Mouse (Mus musculus) limb, embryonic 13.5 days (tissue): Measurements from ENCODE around the gene Ints5. TPM values are rescaled to one million over a fixed set of nuclear protein-coding genes. Genes with fewer than 3 reads are reported as not detected.
"Not testable (repeated sequence)": the region's sequence is repeated elsewhere in the genome, so short reads cannot be mapped to it uniquely, and the experiment has no call there.

ENCODE experiments used
- ATAC-seq: fragments of 200-750 bp; cut with Nextera tagmentation; 2 replicates; pipeline ENCODE4 v1.8.0; 2017; ENCODE audit warnings: low read depth, moderate number of reproducible peaks, moderate TSS enrichment; ENCODE audit not compliant: low FRiP score
- H3K27ac ChIP-seq: fragments of 300-500 bp; sonication (generic); 2 replicates; pipeline ENCODE4 v1.5.1; 2015; ENCODE audit warnings: inconsistent platforms, mild to moderate bottlenecking, moderate library complexity
- H3K27me3 ChIP-seq: fragments of 300-500 bp; sonication (generic); 2 replicates; pipeline ENCODE4 v1.6.1; 2015; ENCODE audit warnings: mild to moderate bottlenecking, inconsistent platforms
- H3K36me3 ChIP-seq: fragments of 300-500 bp; sonication (generic); 2 replicates; pipeline ENCODE4 v1.6.1; 2015; ENCODE audit warnings: inconsistent platforms, mild to moderate bottlenecking, moderate library complexity
- H3K4me1 ChIP-seq: fragments of 300-500 bp; sonication (generic); 2 replicates; pipeline ENCODE4 v1.6.1; 2015; ENCODE audit warnings: inconsistent platforms
- H3K4me2 ChIP-seq: fragments of 300-500 bp; sonication (generic); replicated peaks from 2 replicates; pipeline ENCODE4 v1.6.1; 2015; ENCODE audit warnings: inconsistent platforms, mild to moderate bottlenecking, moderate library complexity
- H3K4me3 ChIP-seq: fragments of 300-500 bp; sonication (generic); 2 replicates; pipeline ENCODE4 v1.5.1; 2015; ENCODE audit warnings: moderate library complexity, mild to moderate bottlenecking, inconsistent platforms
- H3K9ac ChIP-seq: fragments of 300-500 bp; sonication (generic); 2 replicates; pipeline ENCODE4 v1.6.1; 2015; ENCODE audit warnings: mild to moderate bottlenecking, inconsistent platforms
- H3K9me3 ChIP-seq: fragments of 300-500 bp; sonication (generic); 2 replicates; pipeline ENCODE4 v1.6.1; 2016; ENCODE audit warnings: inconsistent platforms
- WGBS: fragments of 180-500 bp; shearing (Covaris S2); methylation state at CpG from one replicate; pipeline ENCODE4 v1.1.7; 2015; 5-methylcytosine and 5-hydroxymethylcytosine counted together
- polyA plus RNA-seq: library from polyadenylated mRNA; unstranded; fragments of >200 nt; fragmentation: Nextera tagmentation; extraction: Ambion mirVana; gene quantifications from 2 replicates; pipeline ENCODE4 v1.2.1, GENCODE M21; 2015

Ints5 gene
- polyA plus RNA-seq, 1 experiment from 2014 or later, result 43.3 TPM

DNA sequence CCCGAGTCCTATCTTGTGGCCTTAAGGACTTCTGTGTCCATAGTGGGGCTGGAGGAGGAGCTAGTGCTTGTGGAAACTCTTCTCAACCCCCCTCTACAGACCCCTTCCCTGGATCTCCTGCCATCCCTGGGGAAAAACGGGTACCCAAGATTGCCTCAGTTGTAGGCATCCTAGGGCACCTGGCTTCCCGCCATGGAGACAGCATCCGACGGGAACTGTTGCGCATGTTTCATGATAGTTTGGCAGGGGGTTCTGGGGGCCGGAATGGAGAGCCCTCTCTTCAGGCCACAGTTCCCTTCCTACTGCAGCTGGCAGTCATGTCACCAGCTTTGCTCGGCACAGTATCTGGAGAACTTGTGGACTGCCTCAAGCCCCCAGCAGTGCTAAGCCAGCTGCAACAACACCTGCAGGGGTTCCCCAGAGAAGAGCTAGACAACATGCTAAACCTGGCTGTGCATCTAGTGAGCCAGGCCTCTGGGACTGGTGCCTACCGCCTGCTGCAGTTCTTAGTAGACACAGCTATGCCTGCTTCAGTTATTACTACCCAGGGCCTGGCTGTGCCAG, 2.7 kb downstream of the Ints5 start:
- Histone ChIP-seq H3K4me3 (no peak overlapping the region), H3K27me3 (no peaks in the 10 kb centered on the region), H3K27ac (no peak overlapping the region), H3K9me3 (no peaks in the 10 kb centered on the region), H3K4me1 (peaks cover 45% of the 10 kb centered on the region), H3K36me3 (peaks cover 37% of the 10 kb centered on the region), H3K4me2 (no peak overlapping the region), H3K9ac (peak overlapping the region; percentile 25; the same call in 1 of the 2 replicates)
- WGBS, result 91% methylated on average over 9 of the region's 9 CpGs
- ATAC-seq, result no peak

DNA sequence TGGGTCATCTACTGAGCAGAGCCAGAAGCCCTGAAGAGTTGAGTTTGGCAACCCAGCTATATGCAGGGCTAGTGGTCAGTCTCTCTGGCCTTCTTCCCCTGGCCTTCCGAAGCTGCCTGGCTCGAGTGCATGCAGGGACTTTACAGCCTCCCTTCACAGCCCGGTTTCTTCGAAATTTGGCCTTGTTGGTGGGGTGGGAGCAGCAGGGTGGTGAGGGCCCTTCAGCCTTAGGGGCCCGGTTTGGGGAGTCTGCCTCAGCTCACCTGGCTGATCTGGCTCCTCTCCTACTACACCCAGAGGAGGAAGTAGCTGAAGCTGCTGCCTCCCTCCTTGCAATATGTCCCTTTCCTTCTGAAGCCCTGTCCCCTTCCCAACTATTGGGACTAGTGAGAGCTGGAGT, 3.4 kb downstream of the Ints5 start:
- H3K9me3 ChIP-seq, ATAC-seq, H3K27me3 ChIP-seq, H3K4me3 ChIP-seq, H3K4me2 ChIP-seq, H3K27ac ChIP-seq: not testable (repeated sequence)
- peak overlapping the region; percentile 72; the same call in 1 of the 2 replicates for H3K9ac ChIP-seq
- peaks cover 45% of the 10 kb centered on the region for H3K4me1 ChIP-seq
- WGBS, result 79% methylated on average over 5 of the region's 5 CpGs
- H3K36me3 ChIP-seq, result peaks cover 31% of the 10 kb centered on the region

DNA sequence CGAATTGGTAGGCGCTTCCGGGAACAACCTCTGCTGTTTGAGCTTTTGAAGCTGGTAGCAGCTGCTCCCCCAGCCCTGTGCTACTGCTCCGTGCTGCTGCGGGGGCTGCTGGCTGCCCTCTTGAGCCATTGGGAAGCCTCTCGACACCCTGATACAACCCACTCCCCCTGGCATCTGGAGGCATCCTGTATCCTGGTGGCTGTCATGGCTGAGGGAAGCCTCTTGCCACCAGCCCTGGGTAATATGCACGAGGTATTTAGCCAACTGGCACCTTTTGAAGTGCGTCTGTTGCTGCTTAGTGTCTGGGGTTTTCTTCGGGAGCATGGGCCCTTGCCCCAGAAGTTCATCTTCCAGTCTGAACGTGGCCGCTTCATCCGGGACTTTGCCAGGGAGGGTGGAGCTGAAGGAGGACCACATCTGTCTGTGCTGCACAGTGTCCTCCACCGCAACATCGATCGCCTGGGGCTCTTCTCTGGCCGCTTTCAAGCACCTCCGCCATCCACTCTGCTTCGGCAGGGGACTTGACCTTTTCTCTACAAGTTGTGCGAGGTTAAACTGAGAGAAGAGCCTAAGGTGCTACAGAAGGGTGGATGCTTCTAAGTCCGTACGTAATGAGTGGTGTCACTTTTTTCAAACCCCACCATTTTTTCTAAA, 4.5 kb downstream of the Ints5 start:
- H3K27ac ChIP-seq, result peak overlapping the region; percentile 90
- not testable (repeated sequence) for H3K9me3 ChIP-seq, H3K27me3 ChIP-seq
- H3K36me3 ChIP-seq, result peaks cover 38% of the 10 kb centered on the region
- peak; percentile 43 for ATAC-seq
- WGBS, result 19% methylated on average over 21 of the region's 21 CpGs
- peak overlapping the region; percentile 80 for H3K4me2 ChIP-seq
- H3K9ac ChIP-seq, result peak overlapping the region; percentile 72
- H3K4me3 ChIP-seq, result peak overlapping the region; percentile 93
- peaks cover 45% of the 10 kb centered on the region for H3K4me1 ChIP-seq

DNA sequence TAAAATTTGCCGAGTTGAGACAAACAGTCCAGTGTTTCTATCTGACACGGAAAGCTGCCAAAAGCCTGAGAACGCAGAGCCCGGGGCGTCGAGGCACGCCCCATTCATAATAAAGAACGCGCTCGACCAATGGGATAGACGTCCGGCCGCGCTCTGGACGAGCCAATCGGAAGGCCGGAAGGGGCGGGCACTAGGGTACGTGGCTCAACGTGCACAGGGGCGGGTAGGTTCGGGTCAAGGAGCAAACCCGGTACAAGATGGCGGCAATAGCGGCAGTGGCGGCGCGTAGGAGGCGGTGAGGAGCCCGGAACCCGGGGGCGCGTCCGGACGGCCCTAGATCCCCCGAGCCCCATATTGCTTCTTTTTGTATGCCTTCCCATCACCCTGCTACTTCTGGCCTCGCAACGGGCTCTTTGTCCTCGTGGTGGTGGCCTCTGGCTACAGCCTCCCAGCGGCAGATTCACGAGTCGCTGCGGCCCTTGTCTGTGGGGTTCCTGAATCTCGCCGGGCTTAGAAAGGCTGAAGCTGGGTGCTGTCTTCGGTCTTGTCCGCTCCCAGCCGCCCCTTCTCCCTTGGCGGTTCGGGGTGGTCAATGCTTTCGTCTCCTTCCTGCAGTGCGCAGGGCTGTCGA, 5.2 kb downstream of the Ints5 start, which contains the start of gene Ganab:
Gene Ganab (plus strand): TSS at position 207 of the 631 bp plus-strand sequence.
- Histone ChIP-seq H3K4me2 (peak within 1 kb of the TSS; percentile 80), H3K27ac (peak within 1 kb of the TSS; percentile 91), H3K4me1 (peaks cover 45% of the 10 kb centered on the region), H3K9me3 (no peaks in the 10 kb centered on the region), H3K4me3 (peak within 1 kb of the TSS; percentile 93), H3K27me3 (no peaks in the 10 kb centered on the region), H3K9ac (peak within 1 kb of the TSS; percentile 97), H3K36me3 (peaks cover 43% of the 10 kb centered on the region)
- WGBS, result under 1% methylated on average over 53 of the region's 53 CpGs
- ATAC-seq, result peak; percentile 99

DNA sequence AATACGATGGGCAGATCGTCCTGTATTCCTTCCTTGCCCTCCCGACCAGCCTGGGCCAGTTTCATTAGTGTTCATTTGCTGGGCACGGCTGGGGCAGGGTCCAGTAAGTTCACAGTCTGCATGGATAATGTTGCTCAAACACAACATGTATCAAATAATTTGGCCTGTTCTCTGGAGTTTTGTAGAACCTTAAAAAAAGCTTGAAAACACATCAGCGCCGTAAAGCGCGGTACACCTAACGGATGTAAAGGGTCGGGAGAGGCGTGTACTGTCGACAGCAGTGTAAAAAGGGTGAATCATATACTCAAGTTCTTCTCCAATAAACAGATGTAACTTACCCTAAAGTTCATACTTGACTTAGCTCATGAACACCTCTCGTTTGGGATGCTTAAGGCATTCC, 5.8 kb downstream of the Ints5 start:
- Histone ChIP-seq H3K36me3 (peaks cover 48% of the 10 kb centered on the region), H3K9ac (peak overlapping the region; percentile 97), H3K4me2 (peak overlapping the region; percentile 80), H3K4me3 (peak overlapping the region; percentile 93), H3K27me3 (no peaks in the 10 kb centered on the region), H3K27ac (peak overlapping the region; percentile 91), H3K9me3 (no peaks in the 10 kb centered on the region), H3K4me1 (peaks cover 43% of the 10 kb centered on the region)
- ATAC-seq, result no peak
- WGBS, result 9% methylated on average over 13 of the region's 13 CpGs

DNA sequence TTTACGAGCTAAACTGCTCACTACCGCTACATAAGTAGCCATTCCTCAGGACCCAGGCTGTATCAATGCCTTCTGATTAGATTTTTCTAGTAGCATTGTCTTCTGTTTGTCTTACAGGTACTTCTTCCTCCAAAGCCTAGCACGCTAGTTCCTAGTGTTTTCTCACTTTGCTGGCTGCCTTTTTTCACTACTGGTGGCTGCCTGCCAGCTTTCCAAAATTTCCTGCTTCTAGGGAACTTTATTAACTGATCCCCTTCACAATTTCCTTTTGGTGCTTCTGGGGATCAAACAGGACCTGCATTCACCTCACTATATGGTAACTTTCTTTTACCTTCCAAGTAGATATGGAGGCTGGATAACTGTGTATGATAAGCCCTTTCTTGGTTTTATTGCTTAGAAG, 6.3 kb downstream of the Ints5 start:
- H3K4me1 ChIP-seq, result peaks cover 38% of the 10 kb centered on the region
- no peaks in the 10 kb centered on the region for H3K27me3 ChIP-seq
- H3K4me3 ChIP-seq, result peak overlapping the region; percentile 93
- H3K9ac ChIP-seq, result peak overlapping the region; percentile 97
- peaks cover 53% of the 10 kb centered on the region for H3K36me3 ChIP-seq
- no peak overlapping the region for H3K27ac ChIP-seq
- H3K9me3 ChIP-seq, result no peaks in the 10 kb centered on the region
- WGBS, result 33% methylated on average over 3 of the region's 3 CpGs
- peak overlapping the region; percentile 80 for H3K4me2 ChIP-seq
- no peak for ATAC-seq

DNA sequence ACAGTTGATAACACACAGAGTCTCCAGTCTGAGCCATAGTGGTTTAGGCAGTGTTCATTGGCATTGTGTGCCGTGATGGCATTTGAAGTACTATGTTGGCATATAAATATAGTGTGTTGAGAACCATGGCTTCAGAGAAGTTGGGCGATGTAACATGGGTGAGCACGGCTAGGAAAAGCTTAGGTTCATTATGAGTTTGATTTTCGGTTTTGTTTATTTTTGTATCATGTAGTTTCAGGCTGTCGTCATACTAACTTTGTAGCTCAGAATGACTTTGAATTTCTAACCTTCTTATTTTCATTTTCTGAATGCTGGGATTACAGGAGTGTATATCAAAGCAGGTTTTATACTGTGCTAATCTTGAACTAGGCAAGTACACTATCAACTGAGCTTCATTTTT, 10.6 kb downstream of the Ints5 start:
- Histone ChIP-seq H3K27me3 (no peaks in the 10 kb centered on the region), H3K9me3 (no peaks in the 10 kb centered on the region), H3K4me3 (no peak overlapping the region), H3K4me2 (no peak overlapping the region), H3K4me1 (peaks cover 16% of the 10 kb centered on the region), H3K36me3 (peaks cover 67% of the 10 kb centered on the region), H3K27ac (no peak overlapping the region), H3K9ac (no peak overlapping the region)
- 98% methylated on average over 5 of the region's 5 CpGs for WGBS
- ATAC-seq, result no peak

DNA sequence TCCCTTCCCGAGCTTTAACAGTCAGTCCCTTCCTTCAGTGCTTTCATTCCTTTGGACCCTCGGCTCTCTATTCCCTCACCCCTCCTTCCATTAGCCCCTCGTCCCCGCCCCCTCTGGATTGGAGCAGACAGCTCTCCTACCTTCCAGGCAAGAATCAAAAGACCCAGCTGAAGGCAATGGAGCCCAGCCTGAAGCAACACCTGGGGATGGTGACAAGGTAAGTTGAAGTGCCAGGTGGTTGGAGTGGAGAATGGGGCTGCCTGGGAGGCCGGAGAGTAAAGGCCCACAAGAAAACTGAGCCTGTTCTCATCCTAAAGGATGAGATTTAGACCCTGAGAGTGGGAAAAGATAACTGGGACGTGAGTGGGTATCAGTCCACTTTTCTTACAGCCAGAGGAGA, 15.7 kb downstream of the Ints5 start:
- Histone ChIP-seq H3K4me2 (no peak overlapping the region), H3K9me3 (no peaks in the 10 kb centered on the region), H3K4me3 (no peak overlapping the region), H3K36me3 (peaks cover 96% of the 10 kb centered on the region), H3K27ac (no peak overlapping the region), H3K27me3 (no peaks in the 10 kb centered on the region), H3K4me1 (no peaks in the 10 kb centered on the region), H3K9ac (no peak overlapping the region)
- no peak for ATAC-seq
- 92% methylated on average over 6 of the region's 6 CpGs for WGBS

DNA sequence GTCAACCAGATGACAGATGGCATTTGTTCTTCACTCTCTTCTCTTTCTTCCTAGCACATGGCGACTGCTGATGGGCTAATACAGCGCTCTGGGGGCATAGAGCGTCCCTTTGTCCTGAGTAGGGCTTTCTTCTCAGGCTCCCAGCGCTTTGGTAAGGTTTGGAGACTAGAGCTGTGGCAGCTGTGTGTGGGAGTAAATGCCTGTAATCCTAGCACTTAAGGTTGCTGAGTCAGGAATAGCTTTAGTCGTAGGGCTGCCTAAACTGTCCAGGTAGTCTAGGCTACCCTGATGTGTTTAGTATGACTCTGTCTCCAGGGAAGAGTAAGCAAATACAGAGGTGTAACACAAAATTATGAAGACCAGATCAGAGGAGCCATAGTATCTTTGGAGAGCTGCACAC, 19.0 kb downstream of the Ints5 start:
- WGBS, result 93% methylated on average over 5 of the region's 5 CpGs
- no peak for ATAC-seq
- no peaks in the 10 kb centered on the region for H3K9me3 ChIP-seq
- H3K4me2 ChIP-seq, result no peak overlapping the region
- no peak overlapping the region for H3K4me3 ChIP-seq
- H3K4me1 ChIP-seq, result no peaks in the 10 kb centered on the region
- H3K27me3 ChIP-seq, result no peaks in the 10 kb centered on the region
- peaks cover 100% of the 10 kb centered on the region for H3K36me3 ChIP-seq
- H3K27ac ChIP-seq, result no peak overlapping the region
- no peak overlapping the region for H3K9ac ChIP-seq

DNA sequence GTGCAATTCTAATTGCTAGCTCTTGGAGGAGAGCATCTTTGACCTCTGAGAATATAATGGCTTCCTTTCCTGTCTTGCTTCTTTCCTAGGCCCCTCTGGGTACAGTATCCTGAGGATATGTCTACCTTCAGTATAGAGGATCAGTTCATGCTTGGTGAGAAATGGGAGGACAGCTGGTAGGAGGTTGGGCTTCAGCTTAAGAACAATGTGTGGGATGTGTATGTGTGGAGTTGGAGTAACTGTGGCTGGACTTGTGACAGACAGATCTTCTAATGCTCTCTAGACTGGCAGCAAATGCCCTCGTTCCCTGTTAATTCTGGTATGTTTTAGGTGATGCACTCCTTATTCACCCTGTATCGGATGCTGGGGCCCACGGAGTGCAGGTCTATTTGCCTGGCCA, 21.4 kb downstream of the Ints5 start:
- H3K9me3 ChIP-seq, result no peaks in the 10 kb centered on the region
- WGBS, result 95% methylated on average over 3 of the region's 3 CpGs
- ATAC-seq, result no peak

DNA sequence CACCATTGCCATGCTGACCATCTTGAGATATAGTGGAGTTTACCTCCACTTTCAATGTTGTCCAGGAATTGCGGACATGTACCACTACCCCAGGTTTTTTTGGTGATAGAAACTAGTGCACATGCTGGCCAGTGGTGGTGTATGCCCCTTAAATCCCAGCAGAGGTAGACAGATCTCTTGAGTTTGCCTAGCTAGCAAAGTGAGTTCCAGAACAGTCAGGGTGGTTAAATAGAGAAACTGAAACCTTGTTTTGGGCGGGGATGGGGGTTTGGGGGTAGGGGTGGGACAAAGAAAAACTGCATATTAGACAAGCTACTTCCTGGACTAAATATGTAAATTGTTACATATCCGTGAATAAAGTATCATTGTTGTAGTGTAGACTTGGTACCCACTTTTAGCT, 26.2 kb downstream of the Ints5 start:
- Histone ChIP-seq H3K9me3 (no peaks in the 10 kb centered on the region), H3K27me3 (no peaks in the 10 kb centered on the region), H3K27ac (no peak overlapping the region), H3K4me3 (no peak overlapping the region), H3K36me3 (peaks cover 35% of the 10 kb centered on the region), H3K4me2 (no peak overlapping the region), H3K9ac (no peak overlapping the region), H3K4me1 (peaks cover 13% of the 10 kb centered on the region)
- WGBS, result 90% methylated on average over 3 of the region's 3 CpGs
- ATAC-seq, result no peak

More for the DNA sequence above, 21.4 kb downstream of the Ints5 start:
- Histone ChIP-seq H3K4me2 (no peak overlapping the region), H3K9ac (no peak overlapping the region), H3K27me3 (no peaks in the 10 kb centered on the region), H3K36me3 (peaks cover 83% of the 10 kb centered on the region), H3K4me1 (no peaks in the 10 kb centered on the region), H3K4me3 (no peak overlapping the region), H3K27ac (no peak overlapping the region)

DNA sequence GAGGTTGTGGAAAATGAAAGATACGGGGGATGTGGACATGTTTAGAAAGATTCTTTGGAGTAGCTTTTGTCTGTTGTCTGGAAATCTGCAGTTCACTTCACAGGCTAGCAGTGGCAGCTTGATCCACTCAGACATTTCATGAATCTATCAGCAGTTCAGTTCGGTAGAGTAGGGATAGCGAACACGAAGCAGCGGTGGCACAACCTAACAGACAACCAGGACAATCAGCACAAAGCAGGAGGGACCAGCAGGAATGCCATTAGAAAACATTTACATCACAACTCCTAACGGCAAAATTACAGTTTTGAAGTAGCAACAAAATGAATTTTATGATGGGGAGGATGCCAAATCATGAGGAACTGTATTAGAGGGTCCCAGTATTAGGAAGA, 26.9 kb downstream of the Ints5 start:
- H3K4me2 ChIP-seq, result peak overlapping the region; percentile 77
- H3K27ac ChIP-seq, result peak overlapping the region; percentile 80; the same call in 1 of the 2 replicates
- peaks cover 13% of the 10 kb centered on the region for H3K4me1 ChIP-seq
- H3K9me3 ChIP-seq, result no peaks in the 10 kb centered on the region
- WGBS, result 68% methylated on average over 6 of the region's 6 CpGs
- peaks cover 28% of the 10 kb centered on the region for H3K36me3 ChIP-seq
- H3K27me3 ChIP-seq, result no peaks in the 10 kb centered on the region
- no peak for ATAC-seq
- H3K9ac ChIP-seq, result no peak overlapping the region
- H3K4me3 ChIP-seq, result peak overlapping the region; percentile 75
